20 mouse cellular contexts compared by ENCODE assay signal in the genomic region with DNA sequence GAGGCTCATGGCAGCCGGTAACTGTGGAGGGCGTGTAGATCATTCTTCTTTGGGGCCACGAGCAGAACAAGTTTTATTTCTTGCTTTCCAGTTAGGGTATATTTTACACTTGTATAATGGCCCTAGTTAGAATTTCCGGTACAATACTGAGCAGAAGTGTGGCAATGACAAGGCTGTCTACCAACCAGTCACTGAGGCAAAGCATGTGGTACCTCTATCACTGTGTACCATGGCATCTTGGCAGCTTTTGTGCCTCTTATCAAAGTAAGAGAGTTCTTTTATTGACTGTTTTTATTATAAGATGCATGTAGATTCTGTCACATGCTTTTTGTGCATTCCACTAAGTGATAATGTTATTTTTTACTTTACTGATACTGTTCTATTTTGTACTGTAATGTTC. TPM values are rescaled to one million over a fixed set of nuclear protein-coding genes. Genes with fewer than 3 reads are reported as not detected.
DNase-seq lines count a peak whose midpoint lies in the region; ATAC-seq and TF ChIP-seq lines count a peak whose summit lies in the region.
"Had no signal": no experiment of that assay in that cellular context is flagged by ENCODE, and none has a peak within 500 bp of the region (broad histone marks: within the 10 kb centered on the region; RNA-seq: fewer than 3 reads in every experiment).

No protein-coding gene starts in this region.

- no peak for TF ChIP-seq CTCF in midbrain, postnatal 0 days (IDR thresholded peaks at IDR 0.05)

- peak; percentile 80 for ATAC-seq in megakaryocyte progenitor cell, adult 5-6 weeks (replicated peaks; ENCODE audit: poor library complexity)
- peak; percentile 89 for ATAC-seq in megakaryocyte-erythroid progenitor cell, adult 5-6 weeks (replicated peaks; ENCODE audit: low FRiP score, low TSS enrichment, poor library complexity, severe bottlenecking)
- no peak for ATAC-seq in midbrain, postnatal 0 days (ENCODE audit: low FRiP score)
- ATAC-seq: activated CD4-positive, CD25-positive, alpha-beta regulatory T cell, adult 4 months; CD4-positive, CD25-positive, alpha-beta regulatory T cell, adult 4 months; Patski had no signal

- no peaks in the 10 kb centered on the region for H3K27me3 ChIP-seq in midbrain, postnatal 0 days (ENCODE audit: insufficient read depth, low read length)
- H3K27me3 ChIP-seq: CH12.LX, Patski had no signal

- no peak overlapping the region for H3K9ac ChIP-seq in midbrain, postnatal 0 days (replicated peaks; ENCODE audit: low read length, poor library complexity, severe bottlenecking)

- H3K9me3 ChIP-seq in midbrain, postnatal 0 days (ENCODE audit: low read length) = no peaks in the 10 kb centered on the region
- H3K9me3 ChIP-seq: G1E had no signal

- no peaks in the 10 kb centered on the region for H3K36me3 ChIP-seq in midbrain, postnatal 0 days (ENCODE audit: insufficient read depth, low read length)
- H3K36me3 ChIP-seq: G1E had no signal

- H3K4me1 ChIP-seq in midbrain, postnatal 0 days (ENCODE audit: insufficient read depth, low read length) = no peaks in the 10 kb centered on the region

- no peak overlapping the region for H3K4me3 ChIP-seq in midbrain, postnatal 0 days (ENCODE audit: low read depth, low read length)

- H3K4me2 ChIP-seq in midbrain, postnatal 0 days (ENCODE audit: low read depth, low read length, poor library complexity, severe bottlenecking) = no peak overlapping the region

- H3K27ac ChIP-seq in midbrain, postnatal 0 days (ENCODE audit: low read depth, low read length) = no peak overlapping the region

- no peak for DNase-seq in midbrain, postnatal 0 days (ENCODE audit: low spot score)
- DNase-seq in layer of hippocampus, adult 8-10 months (ENCODE audit: low spot score in 2 of 2) = no peak
- DNase-seq: adrenal gland, adult 2 months; adrenal gland, adult 8-10 months; adrenal gland, postnatal 10 days; adrenal gland, postnatal 14 days; adrenal gland, postnatal 25 days; adrenal gland, postnatal 36 days; B cell, adult 2 months; cerebellum, adult 11 months; cerebellum, adult 11-12 months; cerebellum, adult 18-20 months had no signal

- 96% methylated on average over 4 of the region's 4 CpGs for WGBS in midbrain, postnatal 0 days

RNA-seq across cellular contexts. Expression of gene Cubn, which starts 46.5 kb away (rescaled TPM):
- total RNA-seq in megakaryocyte progenitor cell, adult 5-6 weeks (2015) = not detected in 2 replicates
- total RNA-seq in megakaryocyte progenitor cell, adult 5-6 weeks (2017) = not detected in 2 replicates
- not detected in 2 replicates for total RNA-seq in megakaryocyte-erythroid progenitor cell, adult 5-6 weeks (2014; fragmentation: Nextera tagmentation)
- total RNA-seq in megakaryocyte-erythroid progenitor cell, adult 5-6 weeks (2017) = not detected in 2 replicates
- total RNA-seq in midbrain, postnatal 0 days (2014; rRNA removed) = 1.9 and 3.0 TPM in 2 replicates
- polyA plus RNA-seq in midbrain, postnatal 0 days (2015; fragmentation: Nextera tagmentation; extraction: Ambion mirVana) = 0.39 and 0.42 TPM in 2 replicates
- total RNA-seq in layer of hippocampus, adult 8-10 months (2022) = under 1 TPM; 0.14 to 0.23 (median 0.21) TPM
- total RNA-seq: MEL had no signal
- polyA plus RNA-seq: G1E had no signal
